Mouse (Mus musculus): ENCODE data around the gene Plekha5. TPM values are rescaled to one million over a fixed set of nuclear protein-coding genes. Genes with fewer than 3 reads are reported as not detected.
"Not testable (repeated sequence)": the region's sequence is repeated elsewhere in the genome, so short reads cannot be mapped to it uniquely, and the experiment has no call there.

Gene Plekha5
- polyA plus RNA-seq, 1 experiment: 53.1 TPM

GRCm38 (mm10) chr6:140601175-140601574, 177.3 kb downstream of the Plekha5 start:
- Histone ChIP-seq H3K27ac (ENCODE audit: insufficient read depth, low read length) (no peak overlapping the region), H3K4me1 (ENCODE audit: control insufficient read depth, insufficient read depth, low read length) (no peaks in the 10 kb centered on the region), H3K4me3 (ENCODE audit: insufficient read depth, low read length) (no peak overlapping the region)
- TF ChIP-seq CTCF (IDR thresholded peaks at IDR 0.05; ENCODE audit: borderline replicate concordance, insufficient read depth, low read length) (no peak), POLR2A (IDR thresholded peaks at IDR 0.05; ENCODE audit: low read depth, low read length) (no peak)

GRCm38 (mm10) chr6:140603228-140603944, 179.5 kb downstream of the Plekha5 start:
- no peak overlapping the region for H3K27ac ChIP-seq (ENCODE audit: insufficient read depth, low read length)
- TF ChIP-seq POLR2A (IDR thresholded peaks at IDR 0.05; ENCODE audit: low read depth, low read length) (no peak), CTCF (IDR thresholded peaks at IDR 0.05; ENCODE audit: borderline replicate concordance, insufficient read depth, low read length) (no peak)
- H3K4me1 ChIP-seq (ENCODE audit: control insufficient read depth, insufficient read depth, low read length): no peaks in the 10 kb centered on the region
- no peak overlapping the region for H3K4me3 ChIP-seq (ENCODE audit: insufficient read depth, low read length)

GRCm38 (mm10) chr6:140605173-140605572, 181.3 kb downstream of the Plekha5 start:
- not testable (repeated sequence) for H3K4me1 ChIP-seq (ENCODE audit: control insufficient read depth, insufficient read depth, low read length); H3K4me3 ChIP-seq (ENCODE audit: insufficient read depth, low read length); H3K27ac ChIP-seq (ENCODE audit: insufficient read depth, low read length)

GRCm38 (mm10) chr6:140605732-140606131, 181.9 kb downstream of the Plekha5 start:
- no peak overlapping the region for H3K4me3 ChIP-seq (ENCODE audit: insufficient read depth, low read length)
- TF ChIP-seq CTCF (IDR thresholded peaks at IDR 0.05; ENCODE audit: borderline replicate concordance, insufficient read depth, low read length): no peak
- H3K27ac ChIP-seq (ENCODE audit: insufficient read depth, low read length): no peak overlapping the region
- no peaks in the 10 kb centered on the region for H3K4me1 ChIP-seq (ENCODE audit: control insufficient read depth, insufficient read depth, low read length)

- H3K27ac ChIP-seq (ENCODE audit: insufficient read depth, low read length): peak overlapping the region; percentile 44
- H3K4me1 ChIP-seq (ENCODE audit: control insufficient read depth, insufficient read depth, low read length): no peaks in the 10 kb centered on the region
- no peak overlapping the region for H3K4me3 ChIP-seq (ENCODE audit: insufficient read depth, low read length)
- TF ChIP-seq CTCF (IDR thresholded peaks at IDR 0.05; ENCODE audit: borderline replicate concordance, insufficient read depth, low read length) (no peak), POLR2A (IDR thresholded peaks at IDR 0.05; ENCODE audit: low read depth, low read length) (no peak)
Measured at GRCm38 (mm10) chr6:140606534-140606933, 182.7 kb downstream of the Plekha5 start.

GRCm38 (mm10) chr6:140608666-140609065, 184.8 kb downstream of the Plekha5 start:
- TF ChIP-seq CTCF (IDR thresholded peaks at IDR 0.05; ENCODE audit: borderline replicate concordance, insufficient read depth, low read length) (no peak), POLR2A (IDR thresholded peaks at IDR 0.05; ENCODE audit: low read depth, low read length) (no peak)
- H3K27ac ChIP-seq (ENCODE audit: insufficient read depth, low read length): no peak overlapping the region
- H3K4me3 ChIP-seq (ENCODE audit: insufficient read depth, low read length): no peak overlapping the region
- H3K4me1 ChIP-seq (ENCODE audit: control insufficient read depth, insufficient read depth, low read length): peaks cover 2% of the 10 kb centered on the region; the same call in 1 of the 2 replicates

GRCm38 (mm10) chr6:140609533-140609932, 185.7 kb downstream of the Plekha5 start:
- H3K27ac ChIP-seq (ENCODE audit: insufficient read depth, low read length): no peak overlapping the region
- H3K4me3 ChIP-seq (ENCODE audit: insufficient read depth, low read length): no peak overlapping the region
- no peak for TF ChIP-seq POLR2A (IDR thresholded peaks at IDR 0.05; ENCODE audit: low read depth, low read length)
- peaks cover 3% of the 10 kb centered on the region; the same call in 1 of the 2 replicates for H3K4me1 ChIP-seq (ENCODE audit: control insufficient read depth, insufficient read depth, low read length)

GRCm38 (mm10) chr6:140610117-140610516, 186.3 kb downstream of the Plekha5 start:
- no peak for TF ChIP-seq POLR2A (IDR thresholded peaks at IDR 0.05; ENCODE audit: low read depth, low read length)
- no peak for TF ChIP-seq CTCF (IDR thresholded peaks at IDR 0.05; ENCODE audit: borderline replicate concordance, insufficient read depth, low read length)
- Histone ChIP-seq H3K4me3 (ENCODE audit: insufficient read depth, low read length) (no peak overlapping the region), H3K27ac (ENCODE audit: insufficient read depth, low read length) (no peak overlapping the region), H3K4me1 (ENCODE audit: control insufficient read depth, insufficient read depth, low read length) (peaks cover 3% of the 10 kb centered on the region; the same call in 1 of the 2 replicates)

- peak overlapping the region; percentile 14 for H3K27ac ChIP-seq (ENCODE audit: insufficient read depth, low read length)
- no peak overlapping the region for H3K4me3 ChIP-seq (ENCODE audit: insufficient read depth, low read length)
- TF ChIP-seq CTCF (IDR thresholded peaks at IDR 0.05; ENCODE audit: borderline replicate concordance, insufficient read depth, low read length) (no peak), POLR2A (IDR thresholded peaks at IDR 0.05; ENCODE audit: low read depth, low read length) (no peak)
- H3K4me1 ChIP-seq (ENCODE audit: control insufficient read depth, insufficient read depth, low read length): peaks cover 3% of the 10 kb centered on the region; the same call in 1 of the 2 replicates
Measured at GRCm38 (mm10) chr6:140611282-140611681, 187.4 kb downstream of the Plekha5 start.

GRCm38 (mm10) chr6:140611893-140612473, 188.1 kb downstream of the Plekha5 start:
- Histone ChIP-seq H3K4me3 (ENCODE audit: insufficient read depth, low read length) (no peak overlapping the region), H3K27ac (ENCODE audit: insufficient read depth, low read length) (peak overlapping the region; percentile 14), H3K4me1 (ENCODE audit: control insufficient read depth, insufficient read depth, low read length) (peaks cover 3% of the 10 kb centered on the region; the same call in 1 of the 2 replicates)
- no peak for TF ChIP-seq CTCF (IDR thresholded peaks at IDR 0.05; ENCODE audit: borderline replicate concordance, insufficient read depth, low read length)
- no peak for TF ChIP-seq POLR2A (IDR thresholded peaks at IDR 0.05; ENCODE audit: low read depth, low read length)
